Mouse (Mus musculus): ENCODE results near the gene Ugt1a10.

DNA sequence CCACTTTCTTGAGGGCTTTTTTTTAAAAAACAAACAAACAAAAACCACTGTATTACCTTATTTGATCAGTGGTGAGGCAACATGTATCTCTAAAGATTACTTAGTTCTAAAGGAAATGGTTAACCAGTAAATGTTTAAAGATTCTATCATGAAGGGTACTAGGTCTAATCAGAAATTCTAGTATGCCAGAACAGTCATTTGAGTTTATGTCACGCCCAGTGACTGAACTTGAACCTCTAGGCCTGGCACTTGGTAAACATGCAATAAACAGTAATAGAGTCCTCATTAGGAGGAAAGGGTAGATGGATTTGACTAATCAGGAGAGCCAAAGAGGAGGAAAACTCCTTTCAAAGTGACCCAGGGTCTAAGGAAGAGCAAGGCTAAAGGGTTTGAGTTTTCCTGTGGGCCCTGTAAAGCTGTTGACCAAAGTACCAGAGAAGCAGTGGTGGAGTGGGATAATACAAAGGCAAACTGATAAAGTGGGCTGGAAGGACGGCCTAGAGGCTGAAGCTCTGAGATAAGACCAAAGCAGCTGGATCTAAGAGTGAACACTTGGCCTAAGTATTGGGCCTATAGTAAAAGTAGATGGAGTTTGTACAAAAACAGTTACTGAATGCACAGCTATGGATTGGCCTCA lies 151.8 kb downstream of the Ugt1a10 start:
- no peak for TF ChIP-seq CTCF (IDR thresholded peaks at IDR 0.05; ENCODE audit: insufficient read depth, low read depth, low read length)
- TF ChIP-seq POLR2A (IDR thresholded peaks at IDR 0.05; ENCODE audit: insufficient read depth, low read depth, low read length) = no peak

Measured in olfactory bulb, adult 2 months (tissue).